Mouse (Mus musculus): Measurements from ENCODE around the gene Mlxip. TPM values are rescaled to one million over a fixed set of nuclear protein-coding genes. Genes with fewer than 3 reads are reported as not detected.

The Mlxip gene
- polyA plus RNA-seq (2015; fragmentation: Nextera tagmentation; extraction: Ambion mirVana) = 23.5 and 28.4 TPM in 2 replicates

DNA sequence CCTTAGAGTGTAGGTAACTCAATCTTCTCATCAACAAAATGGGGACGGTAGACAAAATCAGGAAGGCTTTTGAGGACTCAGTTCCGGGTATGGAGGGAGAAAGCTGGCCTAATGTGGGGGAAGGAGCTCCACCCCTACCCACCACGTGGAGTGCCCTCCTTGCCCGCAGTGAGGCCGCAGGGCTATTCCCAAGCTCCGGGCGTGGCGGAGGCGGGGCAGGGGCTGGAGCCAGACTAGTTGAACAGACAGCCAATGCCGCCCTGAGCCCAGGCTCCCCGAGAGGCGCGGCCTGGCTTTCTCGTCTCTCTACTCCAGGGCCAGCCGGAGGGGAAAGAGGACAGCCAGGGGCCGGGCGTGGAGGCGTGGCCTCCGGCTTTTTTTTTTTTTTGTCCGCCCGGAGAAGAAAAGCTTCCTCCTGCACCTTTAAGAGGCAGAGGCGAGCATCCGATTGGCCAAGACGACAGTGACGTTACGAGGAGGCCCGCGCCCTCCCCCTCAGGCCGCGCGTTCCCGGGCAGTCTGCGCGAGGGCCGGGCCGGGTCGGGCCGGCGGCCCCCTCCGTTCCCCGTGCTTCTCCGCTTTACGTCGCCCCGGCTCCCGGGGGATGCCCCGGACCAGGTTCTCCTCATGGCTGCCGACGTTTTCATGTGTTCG lies at the start of gene Mlxip:
Mlxip (plus strand) TSS at position 496 of the 654 bp plus-strand sequence.
- H3K4me1 ChIP-seq (replicated peaks) = peaks cover 60% of the 10 kb centered on the region
- no peaks in the 10 kb centered on the region for H3K36me3 ChIP-seq
- no peaks in the 10 kb centered on the region for H3K27me3 ChIP-seq
- peak within 1 kb of the TSS; percentile 98 for H3K4me3 ChIP-seq
- H3K27ac ChIP-seq (replicated peaks) = peak within 1 kb of the TSS; percentile 85
- under 1% methylated on average over 31 of the region's 50 CpGs for WGBS
- H3K9me3 ChIP-seq = no peaks in the 10 kb centered on the region
- peak within 1 kb of the TSS; percentile 97 for H3K9ac ChIP-seq
- peak within 1 kb of the TSS; percentile 86 for H3K4me2 ChIP-seq
- peak; percentile 95 for ATAC-seq (ENCODE audit: low read depth)

DNA sequence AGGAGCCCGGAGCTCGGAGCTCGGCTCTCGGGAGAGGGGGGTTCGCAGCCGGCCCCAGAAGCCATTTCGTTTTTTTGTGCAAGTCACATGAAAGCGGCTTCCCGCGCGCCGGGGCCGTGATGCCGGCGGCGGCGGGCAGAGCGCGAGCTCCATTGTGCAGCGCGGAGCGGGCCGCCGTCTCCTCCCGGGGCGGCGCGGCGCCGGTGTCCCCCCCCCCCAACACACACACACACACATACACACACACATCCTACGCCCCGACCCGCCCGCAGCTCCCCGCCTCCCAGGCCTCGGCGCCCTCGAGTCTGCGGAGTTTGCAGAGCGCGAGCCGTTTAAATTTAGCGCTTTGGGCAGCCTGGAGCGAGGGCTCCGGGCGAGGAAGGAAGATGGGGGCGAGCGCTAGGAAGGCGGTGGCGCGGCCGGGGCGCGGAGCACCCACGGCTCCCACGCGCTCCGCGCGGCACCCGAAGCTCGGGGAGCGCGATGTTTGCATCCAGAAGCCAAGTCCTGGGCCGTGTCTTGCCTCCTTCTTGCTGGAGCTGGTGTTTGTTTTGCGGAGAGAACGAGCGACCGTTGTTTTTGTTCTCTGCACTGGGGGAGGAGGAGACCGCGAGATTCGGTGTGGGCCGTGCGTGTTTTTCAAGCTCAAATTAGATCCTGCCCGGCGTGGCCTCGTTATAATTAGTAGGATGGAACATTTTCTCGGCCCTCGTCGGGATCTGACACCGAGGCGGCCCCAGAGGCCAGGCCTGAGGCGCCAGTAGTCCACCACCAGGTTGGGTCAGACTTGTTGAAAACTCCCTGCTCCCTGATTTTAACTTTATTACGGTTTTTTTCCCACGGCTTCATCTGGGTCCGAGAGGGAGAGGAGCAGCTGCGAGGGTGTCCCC lies 49.4 kb upstream of the Mlxip start:
- peak overlapping the region; percentile 63 for H3K4me3 ChIP-seq
- peak overlapping the region; percentile 89 for H3K4me2 ChIP-seq
- peak overlapping the region; percentile 89 for H3K9ac ChIP-seq
- H3K27me3 ChIP-seq = no peaks in the 10 kb centered on the region
- H3K27ac ChIP-seq (replicated peaks) = peak overlapping the region; percentile 99
- no peaks in the 10 kb centered on the region for H3K9me3 ChIP-seq
- peaks cover 42% of the 10 kb centered on the region for H3K4me1 ChIP-seq (replicated peaks)
- WGBS = under 1% methylated on average over 59 of the region's 87 CpGs
- ATAC-seq (ENCODE audit: low read depth) = peak; percentile 40
- no peaks in the 10 kb centered on the region; the same call in 1 of the 2 replicates for H3K36me3 ChIP-seq

DNA sequence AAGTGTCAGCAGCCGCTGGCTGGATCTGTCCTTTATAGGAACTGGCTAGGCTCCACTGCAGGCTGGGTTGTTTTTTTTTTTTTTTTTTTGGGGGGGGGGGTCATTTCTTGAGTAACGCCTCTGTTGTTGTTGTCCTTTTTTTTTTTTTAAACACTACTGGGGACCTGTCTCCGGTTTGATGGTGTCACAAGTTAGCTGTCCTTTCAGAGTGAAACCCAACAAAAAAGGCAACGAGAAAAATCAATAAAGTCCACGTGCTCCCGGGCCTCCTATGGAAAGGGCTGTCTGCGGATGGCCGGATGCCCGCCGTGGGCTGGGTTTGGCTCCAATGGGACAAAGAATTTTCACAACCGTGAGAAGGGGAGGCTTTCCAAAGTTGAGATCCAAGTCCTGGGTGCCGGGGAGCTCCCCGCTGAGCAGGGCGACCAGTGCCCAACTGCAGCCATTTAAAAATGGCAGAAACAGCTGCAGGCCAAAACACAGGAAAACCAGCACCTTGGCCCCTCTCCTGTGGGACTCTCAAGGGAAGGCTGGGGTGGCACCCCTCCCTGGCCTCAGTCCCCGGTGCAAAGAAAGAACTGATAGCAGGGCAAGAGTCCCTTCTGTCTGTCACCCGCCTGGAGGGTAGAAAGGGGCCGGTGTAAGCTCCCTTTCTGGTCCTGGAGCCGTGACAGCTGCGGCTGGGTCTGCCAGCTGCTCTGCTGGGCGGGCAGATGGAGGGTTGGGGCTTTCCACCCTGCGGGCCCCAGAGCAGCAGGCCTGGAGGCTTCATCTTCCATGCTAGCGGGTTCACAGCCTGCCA lies 48.5 kb upstream of the Mlxip start:
- Histone ChIP-seq H3K36me3 (no peaks in the 10 kb centered on the region; the same call in 1 of the 2 replicates), H3K27ac (replicated peaks) (peak overlapping the region; percentile 99), H3K4me3 (peak overlapping the region; percentile 63), H3K9me3 (no peaks in the 10 kb centered on the region), H3K27me3 (no peaks in the 10 kb centered on the region), H3K4me2 (peak overlapping the region; percentile 89), H3K9ac (peak overlapping the region; percentile 89), H3K4me1 (replicated peaks) (peaks cover 50% of the 10 kb centered on the region)
- WGBS = under 1% methylated on average over 22 of the region's 22 CpGs
- ATAC-seq (ENCODE audit: low read depth) = peak; percentile 43

DNA sequence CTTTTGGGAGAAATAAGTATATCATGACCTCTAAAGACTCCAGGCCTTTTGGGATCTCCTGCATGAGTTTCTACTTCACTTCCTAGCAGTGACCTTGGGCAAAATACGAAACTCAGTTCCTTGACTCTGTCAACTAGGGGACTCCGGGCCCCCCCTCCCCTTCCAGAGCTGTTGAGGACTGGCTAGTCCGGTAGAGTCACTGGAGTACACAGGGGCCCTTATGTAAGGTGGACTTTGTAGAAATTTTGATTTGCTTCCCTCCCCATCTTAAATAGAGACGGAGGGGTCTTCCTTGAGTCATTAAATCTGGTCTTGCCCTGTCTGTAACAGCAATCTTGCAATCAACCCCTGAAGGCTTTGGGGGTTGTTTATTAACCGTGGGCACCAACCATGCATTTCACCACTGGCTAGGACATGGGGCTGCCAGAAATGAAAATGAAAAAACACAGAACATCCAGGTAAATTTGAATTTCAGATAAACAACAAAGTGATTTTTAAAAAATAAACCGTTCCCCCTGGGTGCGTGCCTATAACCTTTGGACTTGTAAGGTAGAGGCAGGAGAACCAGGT lies 47.8 kb upstream of the Mlxip start:
- Histone ChIP-seq H3K9me3 (no peaks in the 10 kb centered on the region), H3K4me3 (peak overlapping the region; percentile 63), H3K27ac (replicated peaks) (peak overlapping the region; percentile 99), H3K4me1 (replicated peaks) (peaks cover 57% of the 10 kb centered on the region), H3K4me2 (peak overlapping the region; percentile 89), H3K9ac (peak overlapping the region; percentile 89), H3K27me3 (no peaks in the 10 kb centered on the region), H3K36me3 (no peaks in the 10 kb centered on the region; the same call in 1 of the 2 replicates)
- 54% methylated on average over 7 of the region's 7 CpGs for WGBS
- no peak for ATAC-seq (ENCODE audit: low read depth)

DNA sequence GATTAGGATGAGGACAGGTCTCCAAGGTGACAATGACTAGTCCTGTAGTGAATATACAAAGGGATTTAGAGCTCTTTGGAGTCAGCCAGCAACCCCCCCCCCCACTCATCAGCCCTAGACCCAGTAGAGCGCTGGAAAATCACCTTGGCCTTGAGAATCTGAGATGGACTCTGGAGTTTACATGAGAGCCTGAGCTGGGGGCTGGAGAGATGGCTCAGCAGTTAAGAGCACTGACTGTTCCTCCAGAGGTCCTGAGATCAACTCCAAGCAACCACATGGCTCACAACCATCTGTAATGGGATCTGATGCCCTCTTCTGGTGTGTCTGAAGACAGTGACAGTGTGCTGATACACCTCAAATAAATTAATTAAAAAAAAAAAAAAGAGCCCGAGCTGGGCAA lies 46.6 kb upstream of the Mlxip start:
- Histone ChIP-seq H3K4me3 (no peak overlapping the region), H3K9ac (no peak overlapping the region), H3K27me3 (no peaks in the 10 kb centered on the region), H3K36me3 (peaks cover 9% of the 10 kb centered on the region), H3K27ac (replicated peaks) (no peak overlapping the region), H3K4me1 (replicated peaks) (peaks cover 57% of the 10 kb centered on the region), H3K9me3 (no peaks in the 10 kb centered on the region), H3K4me2 (0 out of 2 replicates have a peak overlapping the region, but pooled peaks have one; percentile 89)
- no peak for ATAC-seq (ENCODE audit: low read depth)
- 92% methylated on average over 2 of the region's 2 CpGs for WGBS

DNA sequence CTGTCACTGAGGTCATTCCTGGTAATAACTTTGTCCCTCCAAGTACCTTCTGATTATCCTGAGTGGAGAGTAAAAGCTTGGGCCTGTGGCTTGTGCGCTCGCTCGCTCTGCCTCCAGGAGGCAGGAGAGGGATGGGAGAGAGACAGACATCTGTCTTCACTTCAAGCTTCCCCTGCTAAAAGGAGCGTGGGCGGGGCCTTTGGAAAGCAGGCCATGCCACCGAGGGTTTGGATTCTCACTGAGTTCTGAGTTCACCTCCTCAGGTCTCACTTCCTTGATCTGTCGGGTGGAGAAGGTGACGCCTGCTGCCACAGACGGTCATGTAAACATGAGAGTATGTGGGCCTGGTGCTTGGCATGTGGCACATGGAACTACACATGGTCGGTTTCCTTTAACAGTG lies 44.2 kb upstream of the Mlxip start:
- Histone ChIP-seq H3K27me3 (no peaks in the 10 kb centered on the region), H3K36me3 (peaks cover 20% of the 10 kb centered on the region), H3K4me1 (replicated peaks) (peaks cover 49% of the 10 kb centered on the region), H3K9ac (no peak overlapping the region), H3K4me3 (no peak overlapping the region), H3K27ac (replicated peaks) (no peak overlapping the region), H3K4me2 (no peak overlapping the region), H3K9me3 (no peaks in the 10 kb centered on the region)
- ATAC-seq (ENCODE audit: low read depth) = no peak
- 73% methylated on average over 10 of the region's 10 CpGs for WGBS

DNA sequence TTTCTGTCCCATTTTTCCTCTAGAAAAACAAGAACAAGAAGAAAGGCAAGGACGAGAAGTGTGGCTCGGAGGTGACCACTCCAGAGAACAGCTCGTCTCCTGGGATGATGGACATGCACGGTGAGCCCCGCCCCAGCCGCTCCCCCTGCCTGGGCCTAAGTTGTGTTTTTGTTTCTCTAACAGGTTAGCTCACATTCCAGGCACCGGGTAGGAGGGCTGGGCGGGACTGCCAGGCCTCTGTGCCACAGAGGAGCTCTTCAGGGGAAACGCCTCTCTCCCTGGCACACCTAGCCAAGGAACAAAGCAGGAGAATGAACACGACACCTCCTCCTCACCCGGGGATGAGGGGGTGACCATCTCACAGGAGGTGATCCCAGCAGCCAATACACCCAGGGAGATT lies 38.7 kb upstream of the Mlxip start:
- Histone ChIP-seq H3K27me3 (no peaks in the 10 kb centered on the region), H3K4me3 (no peak overlapping the region), H3K4me2 (no peak overlapping the region), H3K4me1 (replicated peaks) (peaks cover 8% of the 10 kb centered on the region; the same call in 1 of the 2 replicates), H3K9me3 (no peaks in the 10 kb centered on the region), H3K36me3 (peaks cover 73% of the 10 kb centered on the region), H3K9ac (no peak overlapping the region), H3K27ac (replicated peaks) (no peak overlapping the region)
- ATAC-seq (ENCODE audit: low read depth) = no peak
- WGBS = 85% methylated on average over 11 of the region's 11 CpGs

DNA sequence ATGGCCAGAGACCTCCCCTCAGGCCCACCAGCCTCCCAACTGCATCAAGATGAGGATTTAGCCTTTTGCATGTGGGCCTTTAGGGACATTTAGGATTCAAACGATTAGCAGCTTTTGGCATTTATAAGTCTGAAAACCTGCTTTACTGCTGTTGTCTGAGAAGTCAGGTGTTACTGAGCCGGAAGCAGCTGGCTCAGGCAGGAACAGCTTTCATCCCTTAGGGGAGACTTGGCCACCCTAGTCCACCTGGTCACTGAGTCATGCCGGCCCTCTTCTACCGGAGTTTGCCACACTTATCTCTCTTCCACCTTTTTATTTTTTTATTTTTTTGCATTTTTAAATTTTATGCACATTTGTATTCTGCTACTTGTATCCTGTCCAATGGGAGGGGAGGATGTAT lies 37.3 kb upstream of the Mlxip start:
- no peak for ATAC-seq (ENCODE audit: low read depth)
- no peak overlapping the region for H3K4me3 ChIP-seq
- 91% methylated on average over 4 of the region's 4 CpGs for WGBS
- H3K9me3 ChIP-seq = no peaks in the 10 kb centered on the region
- H3K4me2 ChIP-seq = no peak overlapping the region
- peaks cover 83% of the 10 kb centered on the region for H3K36me3 ChIP-seq
- no peaks in the 10 kb centered on the region for H3K27me3 ChIP-seq
- H3K4me1 ChIP-seq (replicated peaks) = no peaks in the 10 kb centered on the region
- no peak overlapping the region for H3K9ac ChIP-seq
- no peak overlapping the region for H3K27ac ChIP-seq (replicated peaks)

DNA sequence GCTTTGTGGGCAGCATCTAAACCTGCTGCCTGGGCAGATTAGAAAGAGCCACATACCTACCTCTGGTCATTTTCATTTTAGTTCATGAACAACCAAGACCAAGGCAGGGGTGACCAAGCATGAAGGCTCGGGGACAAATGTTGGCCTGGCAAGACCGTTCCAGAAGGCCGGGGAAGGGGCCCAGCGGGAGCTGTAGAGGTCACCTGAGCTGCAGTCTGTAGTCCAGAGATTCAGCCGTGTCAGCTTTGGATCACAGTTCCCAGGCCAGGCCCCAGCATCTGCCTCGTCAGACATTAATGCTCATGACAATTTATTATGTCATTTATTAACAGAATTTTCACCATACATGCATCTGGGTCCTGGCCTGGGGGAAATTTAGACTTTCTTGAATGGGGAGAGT lies 35.2 kb upstream of the Mlxip start:
- Histone ChIP-seq H3K4me2 (no peak overlapping the region), H3K9me3 (no peaks in the 10 kb centered on the region), H3K4me3 (no peak overlapping the region), H3K36me3 (peaks cover 97% of the 10 kb centered on the region), H3K4me1 (replicated peaks) (no peaks in the 10 kb centered on the region), H3K27ac (replicated peaks) (peak overlapping the region; percentile 28; the same call in 1 of the 2 replicates), H3K27me3 (no peaks in the 10 kb centered on the region), H3K9ac (no peak overlapping the region)
- ATAC-seq (ENCODE audit: low read depth) = no peak
- 78% methylated on average over 6 of the region's 6 CpGs for WGBS

DNA sequence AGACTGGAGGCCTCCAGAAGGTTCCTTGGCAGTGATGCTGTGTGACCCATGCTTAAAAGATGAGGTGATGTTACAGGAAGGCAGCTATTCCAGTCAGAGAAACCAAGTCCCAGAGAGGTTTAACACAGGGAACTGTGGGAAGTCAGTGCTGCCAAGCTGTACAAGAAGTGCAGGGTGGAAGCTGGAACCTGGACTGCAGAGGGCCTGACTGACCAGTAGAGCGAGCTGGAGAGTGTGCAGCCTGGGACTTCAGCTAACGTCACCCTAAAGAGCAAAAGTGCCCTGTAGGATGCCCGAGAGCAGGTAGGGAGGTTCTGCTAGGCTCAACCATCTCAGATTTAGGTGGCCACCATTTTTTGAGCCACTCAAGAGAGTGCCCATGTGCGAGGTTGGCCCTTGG lies 31.7 kb upstream of the Mlxip start:
- H3K4me1 ChIP-seq (replicated peaks) = no peaks in the 10 kb centered on the region
- no peak for ATAC-seq (ENCODE audit: low read depth)
- no peak overlapping the region for H3K27ac ChIP-seq (replicated peaks)
- H3K4me2 ChIP-seq = no peak overlapping the region
- no peak overlapping the region for H3K9ac ChIP-seq
- no peaks in the 10 kb centered on the region for H3K27me3 ChIP-seq
- no peak overlapping the region for H3K4me3 ChIP-seq
- peaks cover 96% of the 10 kb centered on the region for H3K36me3 ChIP-seq
- WGBS = 83% methylated on average over 4 of the region's 4 CpGs
- no peaks in the 10 kb centered on the region for H3K9me3 ChIP-seq

DNA sequence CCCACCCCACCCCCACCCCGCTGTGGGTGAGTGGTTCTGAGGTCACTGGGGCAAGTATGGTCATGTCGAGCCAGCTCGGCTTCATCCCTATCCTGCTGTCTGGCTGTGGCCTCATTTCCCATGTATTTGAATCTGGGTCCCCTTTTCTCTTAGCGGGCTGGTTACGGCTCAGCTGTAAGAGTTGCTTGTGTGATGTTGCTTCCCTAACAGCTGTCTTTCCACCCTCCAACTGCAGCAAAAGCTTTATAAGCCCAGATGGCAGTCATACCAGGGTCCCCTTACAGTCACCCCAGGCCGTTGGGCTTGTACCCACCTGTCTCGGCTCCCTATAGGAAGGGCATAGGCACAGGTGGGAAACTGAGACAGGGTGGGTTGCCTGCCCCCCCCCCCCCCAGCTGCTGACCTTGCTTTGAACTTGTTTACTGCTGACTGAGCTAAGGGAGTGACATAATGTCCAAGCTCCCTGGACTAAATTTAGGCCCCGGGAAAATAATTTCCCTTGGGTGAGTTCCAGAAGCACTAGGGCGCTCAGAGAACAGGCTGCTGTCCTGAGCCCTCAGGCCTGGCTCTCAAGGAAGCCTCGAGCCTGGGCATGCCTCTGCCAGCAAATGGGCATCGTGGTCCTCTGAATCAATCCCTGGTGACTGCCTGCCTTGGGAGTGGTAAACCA lies 30.2 kb upstream of the Mlxip start:
- Histone ChIP-seq H3K9me3 (no peaks in the 10 kb centered on the region), H3K4me2 (no peak overlapping the region), H3K36me3 (peaks cover 96% of the 10 kb centered on the region), H3K9ac (no peak overlapping the region), H3K27me3 (no peaks in the 10 kb centered on the region), H3K4me1 (replicated peaks) (no peaks in the 10 kb centered on the region), H3K27ac (replicated peaks) (no peak overlapping the region), H3K4me3 (no peak overlapping the region)
- ATAC-seq (ENCODE audit: low read depth) = no peak
- 78% methylated on average over 11 of the region's 11 CpGs for WGBS

Measured in neural tube, embryonic 13.5 days (tissue).